Mouse (Mus musculus) embryonic fibroblast, embryonic 13.5 days (primary cell): ENCODE data around the gene Mrpl52.

ENCODE experiments used
- CTCF ChIP-seq: IDR thresholded peaks from 2 replicates; pipeline ENCODE4 v1.5.1; 2011; ENCODE audit warnings: mild to moderate bottlenecking, control low read depth, low read length, moderate library complexity, borderline replicate concordance; ENCODE audit not compliant: insufficient read depth
- POLR2A ChIP-seq: IDR thresholded peaks from 2 replicates; pipeline ENCODE4 v1.6.1; 2011; ENCODE audit warnings: low read depth, mild to moderate bottlenecking, control low read depth, low read length, moderate library complexity

GRCm38 (mm10) chr14:54474744-54475143 is 48.0 kb downstream of the Mrpl52 start:
- TF ChIP-seq CTCF (no peak), POLR2A (no peak)
